Mouse (Mus musculus) gastrocnemius, adult 2 months (tissue): Measurements from ENCODE around the gene Tmed9. TPM values are rescaled to one million over a fixed set of nuclear protein-coding genes. Genes with fewer than 3 reads are reported as not detected.
"Not testable (repeated sequence)": the region's sequence is repeated elsewhere in the genome, so short reads cannot be mapped to it uniquely, and the experiment has no call there.

ENCODE experiments used
- DNase-seq: peaks from one replicate; pipeline ENCODE4 v3.0.0; 2022
- H3K27ac ChIP-seq: fragments of 200-600 bp; 2 replicates; pipeline ENCODE4 v1.8.1; 2022; ENCODE audit warnings: mild to moderate bottlenecking
- H3K4me3 ChIP-seq: fragments of 200-600 bp; 2 replicates; pipeline ENCODE4 v1.8.1; 2022; ENCODE audit warnings: mild to moderate bottlenecking, moderate library complexity
- CTCF ChIP-seq: fragments of 200-600 bp; IDR thresholded peaks from 2 replicates; pipeline ENCODE4 v1.8.1; 2022; ENCODE audit warnings: antibody characterized with exemption, mild to moderate bottlenecking, moderate library complexity
- intact Hi-C: fragments of 180-260 bp; cut with DNase I; formaldehyde crosslinking; loops from one replicate; pipeline ENCODE4 v1.15.1; 2025
- total RNA-seq, 2 experiments: library from RNA; stranded (reverse); gene quantifications; 2 replicates each; pipeline ENCODE4 v1.2.3; 2021

Tmed9 gene
- total RNA-seq, 2 experiments from 2014 or later: 53.3 to 77.0 TPM

DNA sequence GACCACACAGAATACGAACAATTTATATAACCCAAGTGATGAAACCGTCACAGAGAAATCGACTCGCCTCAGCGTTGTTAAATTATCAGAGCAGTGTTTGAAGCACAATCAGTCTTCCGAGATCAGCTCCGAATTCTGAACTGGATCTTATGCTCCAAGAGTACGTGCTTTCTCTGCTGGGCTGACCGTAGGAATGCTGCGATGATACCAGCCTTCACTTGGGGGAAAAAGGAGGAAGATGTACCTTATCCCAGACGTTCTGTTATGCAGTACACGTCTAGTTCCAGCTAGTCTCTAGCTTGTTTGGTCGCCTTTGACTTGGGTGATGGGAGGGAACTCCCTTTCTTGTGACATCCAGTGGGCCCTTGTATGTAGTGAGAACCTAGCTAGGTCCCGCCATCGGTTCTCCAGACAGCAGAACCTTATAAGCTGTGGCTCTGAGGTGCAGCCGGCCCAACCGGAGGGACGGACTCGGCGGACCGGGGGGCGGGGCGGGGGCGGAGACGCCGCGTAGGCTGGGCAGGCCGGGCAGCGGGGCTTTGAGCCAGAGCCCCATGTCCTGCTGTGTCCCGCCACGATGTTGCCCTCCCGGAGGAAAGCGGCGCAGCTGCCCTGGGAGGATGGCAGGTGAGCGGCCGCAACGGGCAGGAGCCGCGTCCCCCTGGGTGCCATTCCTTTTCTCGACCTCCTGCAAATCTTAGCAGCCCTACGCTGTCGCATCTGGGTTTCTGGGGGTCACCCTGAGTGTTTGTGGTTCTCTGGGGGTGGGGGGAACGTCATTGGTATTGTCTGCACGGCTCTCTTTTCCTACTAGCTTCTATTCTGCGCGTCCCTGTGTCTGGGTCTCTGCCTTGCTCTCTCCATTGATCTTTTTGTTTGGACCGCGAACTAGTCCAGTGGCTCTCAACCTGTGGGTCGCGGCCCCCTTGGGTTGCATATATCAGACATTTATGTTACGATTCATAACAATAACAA is 26.3 kb downstream of the Tmed9 start, which contains the start of gene B4galt7:
Gene B4galt7, plus strand, starts transcription at position 331 of the 975 bp plus-strand sequence.
- H3K4me3 ChIP-seq: peak within 1 kb of the TSS; percentile 86
- intact Hi-C loops: loop anchor here (5.0 kb wide), 1 partner anchor 127 kb away; the partner anchor contains the start of gene Pcbd2
- H3K27ac ChIP-seq: peak within 1 kb of the TSS; percentile 86
- peak; percentile 94 for DNase-seq
- no peak for TF ChIP-seq CTCF

GRCm38 (mm10) chr13:55600657-55601056 is 27.1 kb downstream of the Tmed9 start:
- peak overlapping the region; percentile 86 for H3K27ac ChIP-seq
- intact Hi-C loops: loop anchor here (1.0 to 5.0 kb wide), 2 partner anchors 40 to 127 kb away; partner anchors contain the start of gene Pcbd2
- DNase-seq: no peak
- TF ChIP-seq CTCF: no peak
- H3K4me3 ChIP-seq: peak overlapping the region; percentile 86

- Histone ChIP-seq H3K4me3 (no peak overlapping the region), H3K27ac (no peak overlapping the region)
- no peak; the same call in 1 of the 2 replicates for TF ChIP-seq CTCF
- intact Hi-C loops: loop anchor here (1.0 to 5.0 kb wide), 2 partner anchors 39 to 126 kb away; partner anchors contain the start of gene Pcbd2
- DNase-seq: peak; percentile 82
These were observed 28.1 kb downstream of the Tmed9 start for GRCm38 (mm10) chr13:55601611-55602010.

DNA sequence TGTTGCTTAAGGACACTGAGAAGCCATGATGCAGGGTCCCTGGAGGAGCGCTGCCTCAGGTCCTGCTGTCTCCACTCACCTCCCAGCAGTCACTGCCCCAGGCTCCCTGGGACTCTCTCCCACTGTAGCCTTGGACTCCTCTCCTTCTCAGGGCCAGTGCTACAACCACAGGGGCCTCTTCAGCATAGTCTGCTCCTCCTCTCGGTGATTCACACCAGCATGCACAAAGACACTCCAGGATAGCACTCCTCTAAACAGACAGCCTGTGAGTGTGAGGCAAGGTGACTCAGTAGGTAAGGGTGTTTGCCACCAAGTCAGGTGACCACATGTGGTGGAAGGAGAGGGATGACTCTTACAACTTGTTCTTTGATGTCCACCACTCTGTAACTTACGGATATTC is 31.1 kb downstream of the Tmed9 start:
- no peak for TF ChIP-seq CTCF
- intact Hi-C loops: loop anchor here (5.0 kb wide), 1 partner anchor 123 kb away; the partner anchor contains the start of gene Pcbd2
- no peak overlapping the region for H3K4me3 ChIP-seq
- DNase-seq: no peak
- no peak overlapping the region for H3K27ac ChIP-seq

DNA sequence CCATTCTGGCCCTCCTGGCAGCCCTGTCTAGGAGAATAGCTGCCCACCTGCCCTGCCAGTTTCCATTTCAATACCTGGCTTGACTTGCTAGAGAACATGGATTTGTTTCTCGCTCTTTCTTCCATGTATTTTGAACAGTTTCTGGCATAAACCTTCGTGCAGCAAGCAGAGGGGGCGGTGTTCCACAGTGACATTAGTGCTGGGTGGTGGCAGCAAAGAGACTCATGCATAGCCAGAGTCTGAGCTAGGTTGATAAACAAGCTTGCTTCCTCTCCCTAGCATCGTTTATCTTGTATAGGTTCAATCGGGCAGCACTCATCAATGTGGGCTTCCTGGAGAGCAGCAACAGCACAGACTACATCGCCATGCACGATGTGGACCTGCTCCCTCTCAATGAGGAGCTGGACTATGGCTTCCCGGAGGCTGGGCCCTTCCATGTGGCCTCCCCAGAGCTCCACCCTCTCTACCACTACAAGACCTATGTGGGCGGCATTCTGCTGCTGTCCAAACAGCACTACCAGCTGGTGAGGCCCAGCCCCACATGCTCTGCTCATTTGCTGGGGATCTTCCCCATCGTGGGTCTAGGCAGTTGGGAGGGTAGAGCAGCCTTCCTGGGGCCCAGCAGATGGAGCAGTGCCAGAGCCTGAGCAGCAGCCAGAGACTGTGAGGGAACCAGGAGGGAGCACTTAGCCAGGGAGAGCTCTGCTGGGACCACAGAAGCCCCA is 33.5 kb downstream of the Tmed9 start:
- TF ChIP-seq CTCF: no peak
- no peak for DNase-seq
- Histone ChIP-seq H3K27ac (no peak overlapping the region), H3K4me3 (no peak overlapping the region)
- intact Hi-C loops: no loop called here

- no peak overlapping the region for H3K27ac ChIP-seq
These were observed 34.1 kb downstream of the Tmed9 start for GRCm38 (mm10) chr13:55607624-55608006.

DNA sequence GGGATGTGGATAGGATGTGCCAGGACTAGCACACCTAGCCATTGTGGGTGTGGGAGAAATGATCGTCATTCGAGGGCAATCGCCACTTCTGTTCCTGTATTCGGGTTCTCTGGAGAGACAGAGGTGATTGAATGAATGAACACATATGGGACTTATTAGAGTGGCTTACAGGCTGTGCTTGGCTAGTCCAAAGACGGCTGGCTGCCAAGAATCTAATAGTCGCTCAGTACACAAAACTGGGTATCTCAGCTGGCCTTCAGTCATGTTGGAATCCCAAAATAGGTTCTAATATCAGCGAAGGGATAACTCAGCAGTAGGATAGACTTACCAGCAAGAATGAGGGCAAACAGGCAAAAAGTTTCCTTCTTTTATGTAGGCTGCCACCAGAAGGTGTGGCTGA is 38.5 kb downstream of the Tmed9 start:
- intact Hi-C loops: no loop called here

More at GRCm38 (mm10) chr13:55607624-55608006, 34.1 kb downstream of the Tmed9 start:
- DNase-seq: no peak
- intact Hi-C loops: no loop called here
- H3K4me3 ChIP-seq: no peak overlapping the region
- no peak for TF ChIP-seq CTCF

GRCm38 (mm10) chr13:55613471-55613870 is 39.9 kb downstream of the Tmed9 start:
- H3K27ac ChIP-seq: no peak overlapping the region
- intact Hi-C loops: no loop called here
- DNase-seq: no peak
- TF ChIP-seq CTCF: no peak
- no peak overlapping the region for H3K4me3 ChIP-seq

More for the DNA sequence above, 38.5 kb downstream of the Tmed9 start:
- no peak for DNase-seq
- H3K27ac ChIP-seq: no peak overlapping the region
- H3K4me3 ChIP-seq: no peak overlapping the region
- no peak for TF ChIP-seq CTCF

GRCm38 (mm10) chr13:55619328-55619727 is 45.8 kb downstream of the Tmed9 start:
- TF ChIP-seq CTCF: no peak
- DNase-seq: no peak
- Histone ChIP-seq H3K27ac (no peak overlapping the region), H3K4me3 (no peak overlapping the region)
- intact Hi-C loops: no loop called here

DNA sequence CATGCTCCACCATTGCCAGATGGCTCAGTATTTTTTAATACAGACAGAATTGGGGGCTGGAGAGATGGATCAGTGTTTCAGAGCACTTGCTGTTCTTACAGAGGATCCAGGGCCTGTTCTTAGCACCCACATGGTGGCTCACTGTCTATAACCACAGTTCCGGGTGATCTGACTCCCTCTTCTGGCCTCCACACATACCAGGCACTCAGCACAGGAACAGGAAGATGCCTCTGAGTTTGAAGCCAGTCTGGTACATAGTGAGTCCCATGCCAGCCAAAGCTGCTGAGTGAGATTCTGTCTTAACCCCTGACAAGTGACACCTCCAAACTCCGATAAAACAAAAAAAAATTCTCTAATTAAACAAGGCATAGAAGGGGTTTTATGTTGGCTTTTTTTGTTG is 46.7 kb downstream of the Tmed9 start:
- H3K4me3 ChIP-seq: no peak overlapping the region
- no peak for DNase-seq
- intact Hi-C loops: no loop called here
- no peak overlapping the region for H3K27ac ChIP-seq
- no peak for TF ChIP-seq CTCF

- Histone ChIP-seq H3K4me3 (peak overlapping the region; percentile 99), H3K27ac (peak overlapping the region; percentile 98)
- intact Hi-C loops: loop anchor here (2.0 kb wide), 1 partner anchor 19 kb away; no protein-coding TSS in a partner anchor
- DNase-seq: not testable (repeated sequence)
These were observed 48.7 kb downstream of the Tmed9 start for GRCm38 (mm10) chr13:55622156-55622648.
